Mouse (Mus musculus) right cerebral cortex, postnatal 10 days (tissue): ENCODE measurements around the gene Dag1.

Source experiments
- DNase-seq, 2 experiments: peaks; one replicate each; pipeline ENCODE4 v3.0.0; 2021; ENCODE audit warnings: low spot score in 2 of 2

The Dag1 gene

DNA sequence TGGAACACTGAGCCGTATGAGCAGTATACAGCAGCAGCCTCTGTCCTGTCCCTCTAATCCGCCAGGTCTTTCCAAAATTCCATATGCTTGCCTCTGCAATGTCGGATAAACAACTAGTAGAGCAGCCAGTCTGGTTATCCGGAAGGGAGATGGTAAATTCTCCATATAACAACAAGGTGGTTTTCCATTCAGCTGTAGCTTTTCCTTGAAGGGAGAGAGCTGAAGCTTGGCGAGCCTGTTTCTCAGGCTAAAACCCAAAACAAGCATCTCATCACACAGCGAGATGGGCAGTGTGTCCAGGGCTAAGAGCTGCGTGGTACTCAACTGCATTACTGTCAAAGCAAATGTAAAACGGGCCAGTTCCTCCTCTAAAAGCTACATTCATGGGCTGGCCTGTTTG lies 75.2 kb downstream of the Dag1 start:
- DNase-seq, result no peak

DNA sequence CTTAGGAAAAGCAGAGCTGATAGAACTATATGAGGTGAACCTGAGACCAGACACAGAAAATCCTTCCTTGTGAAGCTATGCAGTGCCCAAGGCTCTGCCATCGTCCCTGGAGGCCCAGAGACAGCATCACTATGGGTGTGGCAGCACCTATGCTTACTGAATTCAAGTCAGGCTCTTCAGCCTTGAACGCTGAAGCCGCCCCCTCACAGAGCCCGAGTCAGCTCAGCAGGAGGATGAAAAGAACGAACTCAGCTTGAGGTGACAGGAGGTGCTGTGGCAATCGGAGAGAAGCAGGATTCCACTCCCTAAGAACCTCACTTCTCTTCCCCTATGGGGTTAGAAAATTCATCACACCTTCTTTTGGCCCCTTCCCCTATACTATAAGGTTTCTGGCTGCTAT lies 76.1 kb downstream of the Dag1 start:
- DNase-seq, result peak in 1 of 2 experiments; percentile 58

DNA sequence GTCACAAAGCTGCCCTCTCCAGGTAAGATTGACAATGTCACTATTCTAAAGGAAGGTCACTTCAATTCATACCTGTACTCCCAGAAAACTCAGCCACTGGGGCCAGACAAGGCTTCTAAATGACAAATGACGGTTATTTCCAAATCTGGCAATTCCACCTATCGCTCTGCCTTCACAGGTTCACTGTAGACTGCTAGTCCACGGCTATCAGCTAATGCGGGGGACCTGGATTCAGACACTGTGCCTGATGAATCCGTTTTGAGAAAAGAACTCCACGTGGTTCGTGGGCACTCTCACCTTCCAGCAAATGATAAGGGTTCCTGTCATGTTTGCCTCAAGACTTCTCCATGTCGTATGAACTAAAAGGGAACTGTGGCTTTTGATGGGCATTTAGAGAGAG lies 78.0 kb downstream of the Dag1 start:
- no peak for DNase-seq

DNA sequence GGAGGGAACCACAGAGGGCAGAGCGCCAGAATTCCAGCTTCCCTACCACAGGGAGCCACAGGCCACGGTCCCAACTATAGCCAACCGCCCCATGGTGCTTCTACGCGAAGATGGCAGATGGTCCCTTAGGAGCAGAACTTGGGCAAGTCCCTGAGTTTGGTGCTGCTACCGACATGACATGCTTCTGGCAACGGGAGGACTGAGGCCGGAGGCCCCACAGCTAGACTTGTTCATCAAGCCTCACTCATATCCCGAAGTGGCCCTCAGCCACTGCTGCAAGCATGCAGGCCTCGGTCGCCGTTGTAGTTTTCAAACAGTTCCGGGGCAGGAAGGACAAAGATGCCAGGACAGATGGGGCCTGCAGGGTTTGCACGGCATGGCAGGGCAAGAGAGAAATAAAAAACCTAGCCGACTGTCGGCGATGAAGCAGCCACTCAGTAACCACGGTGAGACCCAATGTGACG lies 80.2 kb downstream of the Dag1 start:
- DNase-seq, result no peak

DNA sequence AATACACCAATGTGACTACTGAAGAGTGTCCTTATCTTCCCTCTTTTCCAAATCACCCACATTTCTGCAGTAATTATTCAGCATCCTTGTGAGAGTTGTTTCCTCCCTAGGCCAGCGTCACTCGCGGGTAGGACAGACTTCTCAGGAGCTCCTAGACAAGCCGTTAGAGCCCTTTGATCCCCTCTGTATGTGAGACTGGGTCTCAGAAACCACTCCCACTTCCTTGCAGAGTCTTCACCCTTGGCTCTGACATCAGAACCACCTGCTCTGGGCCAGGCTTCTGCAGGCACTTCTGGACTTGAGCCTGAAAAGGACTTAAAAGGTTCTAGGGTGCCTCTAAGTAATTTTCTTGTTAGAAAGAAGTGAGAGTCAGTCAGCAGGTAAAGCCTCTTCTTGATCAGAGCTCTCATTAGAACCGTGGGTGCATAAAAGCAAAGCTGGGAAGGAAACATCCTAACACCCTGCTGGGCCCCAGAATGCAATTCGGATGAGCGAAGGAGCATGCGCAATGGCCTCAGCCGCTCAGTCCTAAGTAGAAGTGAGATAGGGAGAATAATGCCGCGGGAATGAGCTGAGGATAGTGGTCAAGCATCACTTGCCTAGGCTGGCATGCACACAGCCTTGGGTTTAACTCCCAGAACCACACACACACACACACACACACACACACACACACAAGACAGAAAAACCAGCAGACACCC lies 80.8 kb downstream of the Dag1 start:
- no peak for DNase-seq

DNA sequence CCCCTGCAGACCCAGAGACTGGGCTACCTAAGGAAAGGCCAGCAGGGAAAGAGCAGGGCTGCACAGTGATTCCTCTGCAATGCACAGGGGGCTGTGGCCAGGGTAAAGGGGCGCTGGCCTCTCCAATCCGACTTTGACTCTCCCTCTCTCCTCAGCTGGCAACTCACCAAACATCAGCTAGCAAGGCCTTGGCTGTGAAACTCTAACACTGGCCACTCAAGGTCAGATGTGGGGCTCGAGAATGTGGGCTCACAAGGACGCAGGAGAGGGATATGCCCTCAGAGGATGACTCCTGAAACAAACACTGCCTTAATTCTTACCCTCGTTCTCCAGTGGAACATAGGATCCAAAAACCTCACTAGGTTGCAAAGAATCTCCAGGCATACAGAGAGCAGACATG lies 85.4 kb downstream of the Dag1 start:
- no peak for DNase-seq

DNA sequence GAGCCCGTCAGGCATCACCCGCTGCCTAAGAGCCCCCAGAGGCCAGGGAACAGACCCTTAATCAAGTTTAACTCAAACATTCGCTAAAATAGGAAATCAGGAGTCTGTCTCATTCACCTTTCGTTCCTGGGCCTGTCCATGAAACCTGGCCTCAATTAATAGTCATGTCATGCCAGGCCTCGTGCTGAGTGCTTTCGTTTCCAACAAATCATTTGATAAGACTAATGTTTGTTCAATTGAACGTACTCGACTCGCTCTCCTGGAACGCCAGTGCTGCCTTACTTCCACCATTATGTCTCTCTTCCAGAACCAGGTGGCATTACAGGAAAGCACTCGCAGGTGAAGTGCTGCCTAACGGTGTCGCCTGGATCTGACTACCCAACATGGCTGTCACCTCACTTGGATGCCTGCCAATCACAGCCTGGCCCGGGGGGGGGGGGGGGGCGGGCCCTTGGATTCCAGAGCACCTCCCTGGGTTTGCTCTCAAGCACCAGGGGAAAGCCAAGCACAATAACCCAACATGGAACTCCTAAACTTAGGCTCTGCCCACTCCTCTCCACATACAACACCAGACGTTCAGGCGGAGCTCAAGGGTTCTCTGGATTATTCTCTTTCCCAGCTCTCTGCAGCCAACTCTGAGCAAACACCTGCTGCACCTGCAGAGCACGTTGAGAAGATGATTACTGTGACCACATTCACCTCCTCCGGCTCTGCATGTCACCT lies 88.5 kb downstream of the Dag1 start:
- no peak for DNase-seq

DNA sequence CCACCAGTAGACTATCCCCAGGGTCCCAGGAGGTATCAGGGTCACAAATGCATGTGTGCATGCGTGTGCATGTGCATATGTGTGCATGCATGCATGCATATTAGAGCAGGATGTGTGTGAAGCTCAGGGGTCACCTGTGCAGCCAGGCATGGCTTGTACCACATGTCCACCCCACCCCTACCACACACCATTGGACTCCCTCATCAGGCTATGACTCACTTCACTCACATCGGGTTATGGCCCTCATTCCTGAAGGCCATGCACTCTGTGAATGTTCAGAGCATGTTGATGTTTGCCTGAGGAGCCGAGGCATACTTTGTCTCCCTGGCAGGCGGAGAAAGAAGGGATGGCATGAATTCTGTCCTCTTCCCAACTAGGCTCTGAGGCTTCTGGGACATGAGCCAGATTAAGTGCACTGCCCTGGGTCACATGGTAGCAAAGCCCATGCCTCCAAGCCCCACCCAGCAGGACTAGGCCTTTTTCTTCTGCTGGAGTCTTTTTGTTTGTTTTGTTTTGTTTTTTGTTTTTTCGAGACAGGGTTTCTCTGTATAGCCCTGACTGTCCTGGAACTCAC lies 90.9 kb downstream of the Dag1 start:
- DNase-seq, result no peak

DNA sequence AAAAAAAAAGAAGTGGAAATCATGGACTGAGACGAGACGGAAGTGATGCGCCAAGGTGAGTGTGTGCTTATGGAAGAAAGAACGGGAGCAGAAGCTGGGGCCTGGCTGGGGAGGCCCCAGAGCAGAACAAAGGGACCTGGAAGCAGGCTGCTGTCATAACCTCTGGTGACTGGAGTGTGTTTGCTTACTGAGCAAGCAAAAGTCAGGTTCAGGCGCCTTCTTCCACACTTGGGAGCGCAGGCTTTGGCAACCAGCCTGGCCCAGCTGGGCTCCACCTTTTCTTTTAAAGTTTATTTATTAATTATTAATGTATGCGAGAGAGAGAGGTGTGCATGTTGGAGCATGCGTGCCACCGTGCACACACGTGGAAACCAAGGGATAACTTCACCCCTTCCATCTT lies 94.0 kb downstream of the Dag1 start:
- no peak for DNase-seq

DNA sequence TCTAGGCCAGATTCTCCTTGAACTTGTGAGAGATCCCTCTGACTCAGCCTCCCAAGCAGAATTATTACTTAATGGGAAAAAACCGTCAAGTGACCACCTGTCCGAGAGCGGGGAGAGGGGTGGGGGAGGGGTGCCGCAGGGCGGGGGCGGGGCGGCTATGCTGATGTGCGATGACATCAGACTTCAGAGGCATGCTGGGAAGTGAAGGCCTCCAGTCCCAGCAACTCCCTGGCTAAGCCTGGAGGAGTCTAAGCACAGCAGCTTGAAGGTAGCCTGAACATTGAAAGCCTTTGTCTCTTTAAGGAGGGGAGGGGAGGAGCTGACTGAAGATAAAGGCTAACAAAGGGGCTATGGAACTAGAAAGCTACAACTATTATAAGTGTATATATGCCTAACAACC lies 98.6 kb downstream of the Dag1 start:
- DNase-seq, result no peak

DNA sequence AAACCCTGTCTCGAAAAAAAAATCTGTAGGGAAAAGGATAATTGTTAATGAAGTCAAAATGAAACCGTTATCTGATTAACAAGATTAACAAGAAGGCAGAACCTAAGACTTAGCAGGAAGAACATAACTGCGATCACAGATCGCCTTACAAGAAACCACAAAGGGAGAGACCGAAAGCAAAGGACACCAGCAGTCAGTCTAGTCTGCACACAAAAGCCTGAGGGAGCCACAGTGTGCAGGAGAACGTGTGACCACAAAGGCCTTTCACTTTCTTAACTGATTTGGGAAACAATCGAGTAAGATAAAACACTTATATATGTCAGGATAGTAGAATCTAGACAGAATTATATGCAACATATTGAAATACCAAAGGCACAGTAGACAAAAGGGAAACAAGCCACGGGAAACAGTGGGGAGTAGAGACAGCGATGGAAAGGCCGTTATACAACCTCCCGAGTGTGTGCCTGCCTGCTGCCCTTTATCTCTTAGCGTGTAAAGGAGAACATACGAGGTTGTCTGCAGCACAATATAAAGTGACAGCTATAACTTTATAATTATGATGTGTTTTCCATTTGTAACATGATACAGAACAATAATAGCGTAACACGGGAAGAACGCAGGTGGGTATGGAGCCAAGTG lies 100.0 kb downstream of the Dag1 start:
- DNase-seq, result no peak

DNA sequence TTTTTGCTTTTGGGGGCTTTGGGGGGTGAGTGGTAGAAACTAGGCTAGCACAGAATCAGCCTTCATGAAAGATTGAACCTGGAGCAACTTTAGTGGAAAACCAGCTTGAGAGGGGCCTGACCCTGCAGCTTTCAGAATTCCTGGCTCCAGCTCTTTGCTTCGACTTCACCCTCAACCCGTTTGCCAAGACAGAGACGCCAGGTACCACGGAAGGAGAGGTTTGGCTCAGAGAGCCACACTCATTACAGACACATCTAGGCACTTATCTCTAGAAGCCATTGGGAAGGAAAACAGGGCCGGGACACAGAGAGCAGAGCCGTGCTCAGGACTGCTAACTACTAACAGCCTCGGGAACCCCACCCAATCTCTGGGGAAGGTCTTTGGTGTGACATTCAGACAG lies 105.9 kb downstream of the Dag1 start:
- DNase-seq, result no peak

DNA sequence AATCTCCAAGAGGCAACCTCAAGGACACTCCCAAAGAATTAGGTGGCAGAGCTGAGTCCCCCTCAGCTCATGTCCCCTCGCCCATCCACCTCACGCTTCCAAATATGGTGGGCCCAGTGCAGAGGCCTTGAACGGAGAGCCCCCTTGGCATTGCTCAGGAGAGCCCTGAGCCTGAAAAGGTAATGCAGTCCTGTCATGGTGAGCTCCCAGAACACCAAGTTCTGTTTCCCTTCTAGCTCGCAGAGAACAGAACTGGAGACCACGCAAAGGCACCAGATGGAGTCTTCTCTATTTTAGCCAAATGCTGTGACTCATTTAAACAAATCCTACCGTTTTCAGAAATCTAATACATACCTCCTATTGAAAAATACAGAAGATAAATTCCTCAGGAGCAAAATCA lies 106.3 kb downstream of the Dag1 start:
- no peak for DNase-seq

DNA sequence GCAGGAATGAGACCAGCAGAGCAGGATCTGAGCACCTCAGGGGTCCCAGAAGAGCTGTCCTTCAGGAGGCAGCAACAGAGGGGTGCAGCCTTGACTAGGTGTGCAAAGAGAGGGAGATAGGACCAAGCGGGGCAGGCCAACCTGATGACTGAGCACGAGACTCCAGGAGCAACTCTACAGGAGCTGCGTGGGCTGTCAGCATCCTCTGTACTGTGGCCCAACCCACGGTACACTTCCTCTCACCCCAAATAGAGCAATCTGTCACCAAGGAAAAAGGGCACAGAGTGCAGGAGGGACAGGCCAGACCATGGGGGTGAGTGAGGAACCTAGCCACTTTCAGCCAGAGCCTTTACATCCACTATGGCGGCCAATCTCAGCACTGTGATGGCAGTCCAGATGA lies 107.0 kb downstream of the Dag1 start:
- no peak for DNase-seq

DNA sequence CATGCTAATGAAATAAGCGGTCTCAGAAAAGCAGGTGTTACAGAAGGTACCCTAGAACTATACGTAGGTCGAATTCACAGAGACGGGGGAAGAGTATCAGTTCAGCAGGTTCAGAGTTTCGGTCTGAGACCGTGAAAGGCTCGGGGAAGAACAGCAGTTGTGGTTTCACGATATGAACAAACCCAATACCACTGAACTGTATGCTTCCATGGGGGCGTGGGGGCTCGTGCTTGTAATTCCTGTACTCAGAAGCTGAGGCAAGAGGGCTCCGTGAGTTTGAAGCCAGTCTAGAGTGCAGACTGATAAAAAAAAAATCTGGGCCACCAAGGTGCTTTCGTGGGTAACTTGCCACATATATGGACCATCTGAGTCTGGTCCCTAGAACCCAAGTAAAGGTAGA lies 108.9 kb downstream of the Dag1 start:
- no peak for DNase-seq
